Mouse (Mus musculus): ENCODE measurements around the gene Zfand3. TPM values are rescaled to one million over a fixed set of nuclear protein-coding genes. Genes with fewer than 3 reads are reported as not detected.

Gene Zfand3
- polyA plus RNA-seq, 1 experiment, result 158 TPM

GRCm38 (mm10) chr17:30221677-30222076, 217.1 kb downstream of the Zfand3 start:
- Histone ChIP-seq H3K4me3 (ENCODE audit: insufficient read depth, low read length) (no peak overlapping the region), H3K4me1 (ENCODE audit: control insufficient read depth, insufficient read depth, low read length) (no peaks in the 10 kb centered on the region), H3K27ac (ENCODE audit: insufficient read depth, low read length) (no peak overlapping the region)
- TF ChIP-seq POLR2A (IDR thresholded peaks at IDR 0.05; ENCODE audit: low read depth, low read length) (no peak), CTCF (IDR thresholded peaks at IDR 0.05; ENCODE audit: borderline replicate concordance, insufficient read depth, low read length) (no peak)

- no peak overlapping the region for H3K4me3 ChIP-seq (ENCODE audit: insufficient read depth, low read length)
- no peak overlapping the region for H3K27ac ChIP-seq (ENCODE audit: insufficient read depth, low read length)
- TF ChIP-seq POLR2A (IDR thresholded peaks at IDR 0.05; ENCODE audit: low read depth, low read length), result no peak
- TF ChIP-seq CTCF (IDR thresholded peaks at IDR 0.05; ENCODE audit: borderline replicate concordance, insufficient read depth, low read length), result no peak
- no peaks in the 10 kb centered on the region for H3K4me1 ChIP-seq (ENCODE audit: control insufficient read depth, insufficient read depth, low read length)
These were observed 217.8 kb downstream of the Zfand3 start for GRCm38 (mm10) chr17:30222361-30222760.

- TF ChIP-seq CTCF (IDR thresholded peaks at IDR 0.05; ENCODE audit: borderline replicate concordance, insufficient read depth, low read length) (no peak), POLR2A (IDR thresholded peaks at IDR 0.05; ENCODE audit: low read depth, low read length) (no peak)
- Histone ChIP-seq H3K4me1 (ENCODE audit: control insufficient read depth, insufficient read depth, low read length) (no peaks in the 10 kb centered on the region), H3K4me3 (ENCODE audit: insufficient read depth, low read length) (no peak overlapping the region), H3K27ac (ENCODE audit: insufficient read depth, low read length) (no peak overlapping the region)
These were observed 218.3 kb downstream of the Zfand3 start for GRCm38 (mm10) chr17:30222837-30223236.

GRCm38 (mm10) chr17:30225030-30225740, 220.7 kb downstream of the Zfand3 start:
- H3K4me1 ChIP-seq (ENCODE audit: control insufficient read depth, insufficient read depth, low read length), result no peaks in the 10 kb centered on the region

GRCm38 (mm10) chr17:30228439-30229215, 224.1 kb downstream of the Zfand3 start:
- Histone ChIP-seq H3K4me3 (ENCODE audit: insufficient read depth, low read length) (no peak overlapping the region), H3K27ac (ENCODE audit: insufficient read depth, low read length) (no peak overlapping the region), H3K4me1 (ENCODE audit: control insufficient read depth, insufficient read depth, low read length) (no peaks in the 10 kb centered on the region)
- TF ChIP-seq CTCF (IDR thresholded peaks at IDR 0.05; ENCODE audit: borderline replicate concordance, insufficient read depth, low read length) (no peak), POLR2A (IDR thresholded peaks at IDR 0.05; ENCODE audit: low read depth, low read length) (no peak)

More at GRCm38 (mm10) chr17:30225030-30225740, 220.7 kb downstream of the Zfand3 start:
- TF ChIP-seq POLR2A (IDR thresholded peaks at IDR 0.05; ENCODE audit: low read depth, low read length) (no peak), CTCF (IDR thresholded peaks at IDR 0.05; ENCODE audit: borderline replicate concordance, insufficient read depth, low read length) (no peak)
- Histone ChIP-seq H3K4me3 (ENCODE audit: insufficient read depth, low read length) (no peak overlapping the region), H3K27ac (ENCODE audit: insufficient read depth, low read length) (no peak overlapping the region)

- TF ChIP-seq CTCF (IDR thresholded peaks at IDR 0.05; ENCODE audit: borderline replicate concordance, insufficient read depth, low read length) (no peak), POLR2A (IDR thresholded peaks at IDR 0.05; ENCODE audit: low read depth, low read length) (no peak)
- Histone ChIP-seq H3K4me1 (ENCODE audit: control insufficient read depth, insufficient read depth, low read length) (no peaks in the 10 kb centered on the region), H3K4me3 (ENCODE audit: insufficient read depth, low read length) (no peak overlapping the region), H3K27ac (ENCODE audit: insufficient read depth, low read length) (no peak overlapping the region)
These were observed 225.9 kb downstream of the Zfand3 start for GRCm38 (mm10) chr17:30230428-30230827.

- Histone ChIP-seq H3K4me3 (ENCODE audit: insufficient read depth, low read length) (no peak overlapping the region), H3K27ac (ENCODE audit: insufficient read depth, low read length) (no peak overlapping the region), H3K4me1 (ENCODE audit: control insufficient read depth, insufficient read depth, low read length) (no peaks in the 10 kb centered on the region)
- TF ChIP-seq CTCF (IDR thresholded peaks at IDR 0.05; ENCODE audit: borderline replicate concordance, insufficient read depth, low read length), result no peak
- no peak for TF ChIP-seq POLR2A (IDR thresholded peaks at IDR 0.05; ENCODE audit: low read depth, low read length)
These were observed 226.9 kb downstream of the Zfand3 start for GRCm38 (mm10) chr17:30231483-30231882.

- Histone ChIP-seq H3K4me1 (ENCODE audit: control insufficient read depth, insufficient read depth, low read length) (no peaks in the 10 kb centered on the region), H3K27ac (ENCODE audit: insufficient read depth, low read length) (no peak overlapping the region), H3K4me3 (ENCODE audit: insufficient read depth, low read length) (no peak overlapping the region)
- TF ChIP-seq CTCF (IDR thresholded peaks at IDR 0.05; ENCODE audit: borderline replicate concordance, insufficient read depth, low read length) (0 out of 2 replicates have a peak, but pooled peaks have one; percentile 10), POLR2A (IDR thresholded peaks at IDR 0.05; ENCODE audit: low read depth, low read length) (no peak)
These were observed 228.2 kb downstream of the Zfand3 start for GRCm38 (mm10) chr17:30232698-30233097.

GRCm38 (mm10) chr17:30235380-30235779, 230.8 kb downstream of the Zfand3 start:
- TF ChIP-seq CTCF (IDR thresholded peaks at IDR 0.05; ENCODE audit: borderline replicate concordance, insufficient read depth, low read length), result no peak
- Histone ChIP-seq H3K27ac (ENCODE audit: insufficient read depth, low read length) (no peak overlapping the region), H3K4me1 (ENCODE audit: control insufficient read depth, insufficient read depth, low read length) (no peaks in the 10 kb centered on the region), H3K4me3 (ENCODE audit: insufficient read depth, low read length) (no peak overlapping the region)

GRCm38 (mm10) chr17:30236611-30237010, 232.1 kb downstream of the Zfand3 start:
- Histone ChIP-seq H3K4me3 (ENCODE audit: insufficient read depth, low read length) (no peak overlapping the region), H3K27ac (ENCODE audit: insufficient read depth, low read length) (no peak overlapping the region), H3K4me1 (ENCODE audit: control insufficient read depth, insufficient read depth, low read length) (no peaks in the 10 kb centered on the region)
- no peak for TF ChIP-seq POLR2A (IDR thresholded peaks at IDR 0.05; ENCODE audit: low read depth, low read length)
- TF ChIP-seq CTCF (IDR thresholded peaks at IDR 0.05; ENCODE audit: borderline replicate concordance, insufficient read depth, low read length), result no peak
